ENCODE assay signal across 14 mouse cellular contexts in the genomic region with DNA sequence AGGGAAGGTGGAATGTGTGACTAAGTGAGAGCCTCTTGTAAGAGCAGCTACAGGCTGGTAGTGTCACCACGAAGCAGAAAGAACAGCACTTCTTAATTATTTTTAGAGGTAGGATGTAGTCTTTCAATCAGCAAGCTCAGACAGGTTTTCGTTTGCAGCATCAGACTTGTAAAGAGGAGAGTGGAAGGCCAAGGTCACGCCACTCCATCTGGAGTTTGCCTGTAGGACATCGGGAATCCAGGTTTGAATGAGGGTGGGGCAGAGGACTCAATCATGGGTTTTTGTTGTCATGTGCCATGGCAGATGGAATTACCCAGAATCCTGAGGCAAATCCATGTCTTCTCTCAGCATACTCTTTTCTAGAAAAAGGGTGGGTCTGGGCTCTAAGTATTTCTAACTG.
"Had no signal": no experiment of that assay in that cellular context is flagged by ENCODE, and none has a peak within 500 bp of the region (broad histone marks: within the 10 kb centered on the region; RNA-seq: fewer than 3 reads in every experiment).

No protein-coding gene starts in this region.

- H3K4me1 ChIP-seq: limb, embryonic 15.5 days; liver, embryonic 12.5 days; midbrain, embryonic 15.5 days; neural tube, embryonic 12.5 days had no signal

- H3K4me2 ChIP-seq: limb, embryonic 15.5 days; liver, embryonic 12.5 days; lung, embryonic 14.5 days; midbrain, embryonic 11.5 days; midbrain, embryonic 15.5 days; neural tube, embryonic 12.5 days had no signal

- H3K9ac ChIP-seq: limb, embryonic 15.5 days; liver, embryonic 12.5 days; lung, embryonic 14.5 days; midbrain, embryonic 15.5 days; neural tube, embryonic 12.5 days had no signal

- H3K27me3 ChIP-seq: limb, embryonic 15.5 days; liver, embryonic 12.5 days; megakaryocyte, embryonic 14.5 days; midbrain, embryonic 15.5 days; neural tube, embryonic 12.5 days had no signal

- H3K9me3 ChIP-seq: limb, embryonic 15.5 days; liver, embryonic 12.5 days; megakaryocyte, embryonic 14.5 days; midbrain, embryonic 15.5 days; neural tube, embryonic 12.5 days had no signal

- ATAC-seq: liver, embryonic 12.5 days; midbrain, embryonic 15.5 days had no signal

- H3K27ac ChIP-seq: limb, embryonic 15.5 days; liver, embryonic 12.5 days; macrophage; midbrain, embryonic 15.5 days; neural tube, embryonic 12.5 days had no signal

- DNase-seq: kidney, postnatal 36 days; layer of hippocampus, adult 9-11 months; layer of hippocampus, postnatal 36 days; lung, embryonic 14.5 days; lung, postnatal 10 days; thymus, adult 2 months; thymus, postnatal 25 days had no signal

- H3K4me3 ChIP-seq: limb, embryonic 15.5 days; liver, embryonic 12.5 days; megakaryocyte, embryonic 14.5 days; midbrain, embryonic 15.5 days; neural tube, embryonic 12.5 days had no signal

- H3K36me3 ChIP-seq: limb, embryonic 15.5 days; liver, embryonic 12.5 days; midbrain, embryonic 15.5 days; neural tube, embryonic 12.5 days had no signal
